Mouse (Mus musculus): ENCODE measurements around the gene Gstp1.
A peak's percentile ranks its signal among the peaks of the same experiment; 100 is the strongest.
"Not testable (repeated sequence)": the region's sequence is repeated elsewhere in the genome, so short reads cannot be mapped to it uniquely, and the experiment has no call there.

The Gstp1 gene

GRCm38 (mm10) chr19:4037788-4038232, at the start of gene Gstp1:
Gene Gstp1 (minus strand): TSS chr19:4037985.
- DNase-seq = peak; percentile 83

- DNase-seq = peak; percentile 23
Observed at GRCm38 (mm10) chr19:4087090-4087489, 49.3 kb upstream of the Gstp1 start.

GRCm38 (mm10) chr19:4086156-4086555, 48.4 kb upstream of the Gstp1 start:
- DNase-seq = peak; percentile 27

- DNase-seq = peak; percentile 36
Observed at GRCm38 (mm10) chr19:4084984-4085383, 47.2 kb upstream of the Gstp1 start.

- no peak for DNase-seq
Observed at GRCm38 (mm10) chr19:4083826-4084225, 46.0 kb upstream of the Gstp1 start.

- DNase-seq = peak; percentile 62
Observed at GRCm38 (mm10) chr19:4083316-4083715, 45.5 kb upstream of the Gstp1 start.

GRCm38 (mm10) chr19:4082219-4082965, 44.6 kb upstream of the Gstp1 start:
- peak; percentile 57 for DNase-seq

GRCm38 (mm10) chr19:4081394-4081793, 43.6 kb upstream of the Gstp1 start, which contains the start of gene Cabp2:
Gene Cabp2 (plus strand): TSS chr19:4081578.
- peak; percentile 33 for DNase-seq

GRCm38 (mm10) chr19:4080511-4081009, 42.8 kb upstream of the Gstp1 start:
- peak; percentile 94 for DNase-seq

- peak; percentile 54 for DNase-seq
Observed at GRCm38 (mm10) chr19:4079594-4079993, 41.8 kb upstream of the Gstp1 start.

- DNase-seq = no peak
Observed at GRCm38 (mm10) chr19:4075531-4075930, 37.7 kb upstream of the Gstp1 start.

GRCm38 (mm10) chr19:4072706-4073424, 35.1 kb upstream of the Gstp1 start:
- DNase-seq = peak; percentile 10

- peak; percentile 50 for DNase-seq
Observed at GRCm38 (mm10) chr19:4071406-4071805, 33.6 kb upstream of the Gstp1 start.

- DNase-seq = no peak
Observed at GRCm38 (mm10) chr19:4070756-4071155, 33.0 kb upstream of the Gstp1 start.

- no peak for DNase-seq
Observed at GRCm38 (mm10) chr19:4070311-4070710, 32.5 kb upstream of the Gstp1 start.

GRCm38 (mm10) chr19:4068717-4069410, 31.1 kb upstream of the Gstp1 start:
- DNase-seq = no peak

- not testable (repeated sequence) for DNase-seq
Observed at GRCm38 (mm10) chr19:4068242-4068641, 30.5 kb upstream of the Gstp1 start.

GRCm38 (mm10) chr19:4066877-4067276, 29.1 kb upstream of the Gstp1 start:
- no peak for DNase-seq

GRCm38 (mm10) chr19:4066280-4066679, 28.5 kb upstream of the Gstp1 start:
- DNase-seq = peak; percentile 2

- not testable (repeated sequence) for DNase-seq
Observed at GRCm38 (mm10) chr19:4064501-4064900, 26.7 kb upstream of the Gstp1 start.

GRCm38 (mm10) chr19:4063357-4063756, 25.6 kb upstream of the Gstp1 start:
- not testable (repeated sequence) for DNase-seq

- DNase-seq = no peak
Observed at GRCm38 (mm10) chr19:4060899-4061465, 23.2 kb upstream of the Gstp1 start.
